Mouse (Mus musculus) right cerebral cortex, adult 2 months (tissue): ENCODE results near the gene Gria1.

Experiments used
- DNase-seq, 2 experiments: peaks; one replicate each; pipeline ENCODE4 v3.0.0; 2021 to 2022; ENCODE audit warnings: low spot score in 2 of 2

Gene Gria1

DNA sequence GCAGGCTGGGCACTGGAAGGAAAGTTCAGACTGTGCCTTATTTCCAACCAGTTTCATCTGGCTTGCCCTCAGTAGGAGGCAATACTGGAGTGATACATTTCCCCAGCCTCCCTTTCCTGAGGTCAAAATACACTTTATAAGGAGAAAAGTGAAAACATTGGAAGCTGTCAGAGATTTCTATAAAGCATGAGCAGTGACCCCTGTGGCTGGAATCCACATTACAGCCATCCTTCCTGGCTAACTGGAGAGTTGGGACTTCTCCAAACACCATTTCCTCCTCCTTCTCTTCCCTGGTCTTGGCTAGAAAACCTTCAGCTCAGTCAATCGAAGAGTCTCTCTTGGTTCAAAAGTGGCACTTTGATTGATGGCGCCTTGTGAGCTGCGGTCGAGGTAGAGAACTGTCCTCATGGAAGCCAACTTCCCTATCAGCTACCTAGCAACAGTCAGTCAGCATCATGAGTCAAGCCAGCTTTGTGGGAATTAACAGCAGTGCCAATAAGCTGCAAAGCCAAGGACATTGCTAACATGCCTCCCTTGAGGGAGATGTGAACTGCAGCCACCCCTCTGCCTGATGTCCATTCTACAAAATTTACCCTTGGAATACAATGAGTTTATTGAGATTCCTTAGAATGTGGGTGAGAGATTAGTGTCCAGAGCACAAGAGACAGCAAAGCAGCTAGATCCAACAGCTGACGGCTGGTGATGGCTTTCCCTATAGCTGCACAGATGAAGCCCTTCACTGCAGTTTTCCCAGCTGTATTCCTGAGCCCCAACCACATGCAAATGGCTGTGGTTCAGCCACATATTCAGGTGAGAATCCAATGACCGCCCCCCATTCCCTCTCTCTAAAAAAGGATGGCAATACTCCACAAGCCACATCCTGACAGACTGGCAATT lies 40.7 kb downstream of the Gria1 start:
- no peak for DNase-seq

DNA sequence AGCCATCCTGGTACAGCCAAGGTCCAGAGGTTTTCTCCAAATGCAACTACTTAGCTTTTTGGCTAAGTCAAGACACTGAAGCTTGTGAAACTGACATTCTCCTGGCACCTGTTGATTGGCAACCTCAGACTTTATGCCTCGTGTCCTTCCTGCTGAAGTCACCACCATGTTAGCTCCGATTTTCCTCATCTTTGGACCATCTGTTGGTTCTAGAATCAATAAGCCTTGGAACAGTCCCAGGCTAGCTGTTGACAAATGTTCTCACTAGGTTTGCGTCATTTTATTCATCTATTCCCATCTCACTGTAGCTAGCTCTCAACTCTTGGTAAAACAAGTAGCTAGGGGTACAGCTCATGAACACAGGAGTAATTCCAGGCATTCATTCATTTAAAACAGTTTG lies 51.3 kb downstream of the Gria1 start:
- no peak for DNase-seq

DNA sequence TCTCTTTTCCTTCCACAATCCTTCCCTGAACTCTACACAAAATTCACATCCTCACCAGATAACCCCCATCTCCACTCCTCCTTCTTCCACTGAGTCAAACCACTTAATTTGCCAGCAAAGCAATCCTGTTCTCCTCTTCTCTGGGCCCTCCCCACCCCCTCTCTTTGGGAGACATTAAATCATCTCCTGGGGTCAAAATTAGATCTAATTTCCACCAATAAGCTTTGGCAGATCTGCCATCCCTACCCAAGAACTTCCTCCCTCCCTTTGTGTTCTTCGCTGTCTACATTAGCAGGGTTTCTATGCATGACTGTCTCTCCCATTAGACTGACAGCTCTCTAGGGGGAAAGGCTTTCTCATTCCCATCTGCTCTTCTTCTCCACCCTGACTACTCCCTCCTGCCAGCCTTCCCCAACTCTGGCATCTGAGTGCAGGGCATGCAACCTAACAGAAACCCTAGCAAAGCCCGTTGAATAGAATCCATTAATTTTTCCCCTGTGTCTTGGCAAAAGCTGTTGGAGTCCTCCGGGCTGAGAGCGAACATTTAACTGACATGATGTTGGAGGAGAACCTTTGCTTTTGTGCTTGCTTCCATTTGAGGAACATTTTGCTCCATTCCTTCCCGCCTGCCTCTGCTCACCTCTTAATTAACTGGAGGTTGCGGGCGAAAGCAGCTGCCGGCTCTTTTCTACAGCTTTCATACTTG lies 59.2 kb downstream of the Gria1 start:
- DNase-seq, result no peak

DNA sequence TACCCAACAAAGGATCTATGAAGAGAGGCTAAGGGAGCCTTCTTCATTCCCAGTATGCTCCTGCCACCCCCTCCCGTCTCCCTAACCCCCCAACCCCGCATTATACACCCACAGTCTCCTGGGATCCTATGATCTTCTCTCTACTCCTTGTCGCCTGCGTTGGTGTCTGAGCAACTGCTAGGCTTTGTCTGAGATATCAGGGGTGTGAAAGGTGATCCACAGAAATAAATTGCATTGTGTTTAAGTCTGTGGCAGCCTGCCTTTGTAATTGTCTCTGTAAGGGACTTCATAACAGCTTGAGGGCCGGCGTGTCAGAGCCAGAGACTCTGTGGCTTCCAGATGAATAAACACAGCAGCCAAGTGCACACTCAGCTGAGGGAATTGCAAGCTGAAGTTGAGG lies 61.0 kb downstream of the Gria1 start:
- DNase-seq, result no peak

DNA sequence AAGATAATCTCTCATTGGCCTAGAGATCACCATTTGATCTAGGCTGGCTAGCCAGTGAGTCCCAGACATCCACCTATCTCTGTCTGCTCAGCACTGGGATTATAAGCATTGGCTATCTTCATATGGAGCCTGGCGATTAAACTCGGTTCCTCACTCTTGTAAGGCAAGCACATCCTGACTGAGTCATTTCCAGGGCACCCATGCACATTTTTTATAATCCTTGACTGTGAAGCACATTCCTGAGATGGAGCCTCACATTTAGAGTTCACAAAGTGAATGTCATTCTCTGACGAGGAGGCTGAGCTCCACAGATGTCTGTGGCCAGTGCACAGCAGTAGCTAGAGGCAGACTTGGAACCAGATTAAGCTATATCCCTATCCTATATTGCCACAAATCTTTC lies 68.2 kb downstream of the Gria1 start:
- no peak for DNase-seq

DNA sequence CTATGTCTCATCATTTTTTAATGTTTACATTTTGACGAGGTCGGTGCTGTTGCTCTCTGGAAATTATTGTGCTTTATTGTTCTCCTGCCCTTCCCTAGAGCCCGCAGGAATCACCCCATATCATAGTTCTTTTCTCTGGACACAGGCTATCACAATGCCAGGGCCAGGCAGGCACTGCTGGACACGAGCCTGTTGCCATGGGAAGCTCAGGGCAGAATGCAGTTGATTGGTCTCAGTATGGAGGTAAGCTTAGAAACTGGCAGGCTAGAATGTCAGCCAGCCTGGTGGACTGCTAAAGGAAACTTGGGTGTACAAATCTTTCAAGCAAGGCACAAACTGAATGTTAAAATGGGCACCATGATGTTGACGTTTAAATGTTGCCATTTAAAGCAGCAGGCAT lies 78.3 kb downstream of the Gria1 start:
- no peak for DNase-seq

DNA sequence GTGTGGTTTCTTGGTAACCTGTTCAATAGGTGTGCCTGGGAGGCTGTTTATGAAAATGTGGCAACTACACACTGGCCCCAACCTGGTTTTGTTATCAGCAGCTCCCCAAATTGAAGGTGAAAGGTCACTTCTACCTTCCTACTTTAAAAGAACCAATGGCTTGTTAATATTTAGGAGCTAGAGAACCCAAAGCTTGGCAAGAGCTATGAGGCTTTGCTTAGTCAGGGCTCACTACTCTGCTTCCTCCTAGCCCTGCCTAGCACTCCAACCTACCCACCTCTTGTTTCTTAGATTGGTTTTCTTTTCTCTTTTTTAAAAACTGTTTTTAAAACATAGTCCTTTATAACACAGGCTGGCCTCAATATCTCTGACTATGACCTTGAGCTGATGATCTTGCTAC lies 79.5 kb downstream of the Gria1 start:
- DNase-seq, result no peak

DNA sequence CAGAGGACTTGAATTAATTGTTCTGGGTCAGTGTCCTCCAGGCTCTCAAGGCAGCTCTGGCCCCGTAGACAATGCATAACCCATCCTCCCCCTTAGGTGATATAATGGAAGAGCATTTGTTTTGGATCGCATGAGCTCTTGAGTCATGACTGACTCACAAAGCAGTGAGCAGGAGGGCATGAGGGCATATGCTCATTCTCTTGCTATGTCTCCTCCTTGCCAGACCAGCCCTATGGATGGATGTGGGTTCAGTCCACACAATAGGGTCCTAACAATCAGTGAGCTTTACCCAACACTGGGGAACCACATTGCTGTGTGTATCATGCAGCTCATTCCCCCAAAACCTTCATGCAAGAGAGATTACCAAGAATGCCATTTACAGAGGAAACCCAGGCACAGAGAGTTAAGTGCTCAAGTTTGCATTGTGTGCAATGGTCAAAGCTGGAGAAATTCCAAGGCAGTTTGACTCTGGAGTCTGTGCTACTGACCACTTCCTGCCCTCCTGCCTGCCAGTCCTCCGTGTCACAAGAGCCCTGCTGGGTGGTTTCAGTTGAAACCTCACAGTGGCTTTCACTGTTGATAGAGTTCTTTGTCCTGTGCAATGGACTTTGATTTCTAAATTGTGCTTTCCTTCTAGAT lies 80.2 kb downstream of the Gria1 start:
- DNase-seq, result no peak

DNA sequence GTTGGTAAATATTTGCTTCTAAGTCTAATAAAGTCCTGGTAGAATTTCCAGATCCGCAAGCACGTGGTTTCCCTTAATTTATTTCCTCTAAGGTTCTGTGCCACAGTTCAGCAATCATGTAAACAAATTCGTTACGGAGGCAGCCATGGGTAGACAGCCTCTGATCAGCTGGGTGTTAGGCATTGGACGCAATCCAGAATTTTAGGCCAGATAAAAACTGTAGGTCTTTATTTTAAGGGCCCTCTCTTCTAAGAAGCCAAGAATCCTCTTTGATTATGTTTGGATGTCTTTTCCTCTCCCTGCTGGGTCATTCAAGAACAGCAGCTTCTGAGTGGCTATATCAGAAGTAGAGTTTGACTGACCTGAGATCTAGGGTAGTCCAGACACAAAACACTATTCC lies 89.3 kb downstream of the Gria1 start:
- DNase-seq, result no peak

DNA sequence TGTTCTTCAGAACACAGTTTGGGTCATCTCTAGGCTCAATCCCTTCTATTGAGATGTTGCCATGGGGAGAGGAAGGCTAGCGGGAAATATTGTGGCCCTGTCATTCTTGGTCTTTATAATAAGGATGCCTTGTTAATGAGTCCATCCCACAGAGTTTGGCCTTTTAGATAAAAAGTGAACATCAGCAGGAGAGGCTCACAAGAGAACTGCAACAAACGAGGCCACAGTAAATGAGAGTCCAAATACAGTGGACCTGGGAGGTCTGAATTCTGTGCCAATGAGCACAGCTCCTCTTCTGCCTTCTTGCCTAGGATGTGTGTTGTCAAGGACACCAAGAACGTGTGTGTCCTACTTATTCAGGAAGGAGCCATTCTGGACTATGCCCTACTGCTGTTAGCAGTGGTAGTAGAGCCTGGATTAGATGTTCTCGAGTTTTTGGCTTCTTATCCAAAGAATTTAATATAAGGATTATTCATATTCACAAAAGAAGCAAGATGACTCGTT lies 92.6 kb downstream of the Gria1 start:
- no peak for DNase-seq

DNA sequence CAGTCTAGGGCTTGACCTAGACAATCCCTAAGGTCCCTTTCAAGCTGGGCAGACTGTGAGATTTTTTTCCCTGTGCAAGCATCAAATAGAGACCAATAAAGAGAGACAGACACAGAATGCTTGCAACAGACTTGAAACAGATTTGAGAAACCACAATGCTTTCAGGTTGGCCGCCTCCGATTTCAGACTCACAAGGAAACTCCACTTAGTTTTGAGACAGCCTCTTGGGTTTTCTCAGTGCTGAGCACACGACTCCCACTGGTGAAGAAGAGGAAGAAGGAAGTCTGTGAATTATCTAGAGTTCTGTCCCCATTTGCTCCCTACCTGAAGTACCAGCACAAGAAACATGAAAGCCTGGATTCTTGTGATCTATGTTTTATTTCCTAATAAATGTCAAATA lies 94.5 kb downstream of the Gria1 start:
- DNase-seq, result no peak

DNA sequence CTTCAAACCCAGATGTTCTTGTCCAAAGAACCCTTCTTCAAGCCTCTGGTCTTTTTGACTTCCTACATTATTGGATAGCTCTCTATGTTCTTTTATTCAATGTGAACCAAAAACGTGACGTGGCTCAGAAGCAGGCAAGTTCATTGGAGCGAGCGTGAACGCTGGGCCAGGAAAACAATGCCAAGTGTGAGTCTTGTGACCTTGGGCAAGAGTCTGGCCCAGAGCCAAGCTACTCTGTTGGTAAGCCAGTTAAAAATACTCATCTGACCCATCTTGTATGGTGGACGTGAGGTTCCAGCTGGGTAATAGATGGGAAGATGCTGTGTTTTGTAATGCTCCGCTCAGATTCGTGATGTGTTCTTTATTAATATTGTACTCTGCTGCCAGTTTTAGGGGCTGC lies 101.2 kb downstream of the Gria1 start:
- DNase-seq, result no peak

DNA sequence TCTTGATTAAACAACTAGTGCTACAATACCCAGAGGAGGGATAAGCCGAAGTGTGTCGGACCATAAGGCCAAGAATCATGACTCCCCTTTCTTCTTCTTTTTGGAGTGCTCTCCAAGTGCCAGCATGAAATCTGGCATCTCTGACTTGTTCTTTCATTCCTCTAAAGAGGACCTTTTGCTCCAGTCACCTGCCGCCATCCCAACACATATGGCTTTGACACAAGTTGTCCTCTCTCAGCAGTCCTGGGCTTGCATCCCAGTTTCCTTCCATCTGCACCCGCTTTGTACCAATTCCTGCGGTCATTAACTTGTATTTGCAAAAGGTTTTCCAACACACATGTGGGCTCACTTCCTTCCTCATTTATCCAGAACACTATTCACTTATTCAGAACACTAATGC lies 103.2 kb downstream of the Gria1 start:
- no peak for DNase-seq

DNA sequence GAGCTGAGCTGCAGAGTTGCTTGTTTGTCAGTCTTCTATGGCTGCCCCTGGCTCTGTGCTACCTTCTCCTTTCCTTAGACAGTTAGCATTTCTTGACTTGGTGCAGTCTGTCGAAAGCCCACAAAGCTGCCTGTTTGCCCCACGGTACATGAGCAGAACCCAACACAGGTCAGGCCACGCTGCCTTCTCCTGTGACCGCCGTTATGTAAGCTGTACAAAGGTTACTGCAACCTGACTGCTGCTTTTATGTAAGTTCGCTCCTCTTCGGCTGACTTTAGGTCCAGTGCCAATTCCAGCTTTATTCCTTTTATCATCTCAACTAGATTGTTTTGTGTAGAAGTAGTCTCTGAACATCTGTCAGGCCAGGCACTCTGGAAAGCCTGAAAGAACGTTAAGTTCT lies 115.9 kb downstream of the Gria1 start:
- DNase-seq, result no peak

DNA sequence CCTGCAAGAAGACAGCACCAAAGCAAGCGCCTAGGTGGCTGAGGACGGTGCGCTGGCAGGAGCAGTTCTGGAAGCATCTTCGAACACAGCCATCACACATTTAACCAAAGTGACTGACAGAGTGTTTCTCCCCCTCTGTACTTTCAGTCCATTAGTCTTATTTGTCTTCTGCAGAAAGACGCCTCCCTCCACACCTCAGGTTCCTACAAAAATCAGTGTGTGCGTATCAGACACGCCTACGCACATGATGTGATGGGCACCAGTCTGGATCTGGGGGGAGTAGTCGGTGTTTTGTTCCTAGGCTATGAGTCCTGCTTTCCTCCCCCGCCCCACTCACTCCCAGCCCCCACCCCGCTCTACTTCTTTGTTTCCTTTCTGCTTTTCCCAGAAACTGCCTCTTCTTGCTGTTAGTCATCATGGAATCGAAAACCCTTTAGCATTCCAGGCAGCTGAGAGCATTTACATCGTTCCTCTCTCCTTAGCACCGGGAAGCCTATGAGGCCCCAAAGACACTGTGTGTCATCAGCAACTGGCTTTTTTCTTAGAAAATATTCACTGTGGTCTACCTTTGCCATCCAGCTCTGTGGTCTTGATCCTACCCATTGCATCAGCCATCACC lies 129.1 kb downstream of the Gria1 start:
- peak; percentile 53 to 63 for DNase-seq

DNA sequence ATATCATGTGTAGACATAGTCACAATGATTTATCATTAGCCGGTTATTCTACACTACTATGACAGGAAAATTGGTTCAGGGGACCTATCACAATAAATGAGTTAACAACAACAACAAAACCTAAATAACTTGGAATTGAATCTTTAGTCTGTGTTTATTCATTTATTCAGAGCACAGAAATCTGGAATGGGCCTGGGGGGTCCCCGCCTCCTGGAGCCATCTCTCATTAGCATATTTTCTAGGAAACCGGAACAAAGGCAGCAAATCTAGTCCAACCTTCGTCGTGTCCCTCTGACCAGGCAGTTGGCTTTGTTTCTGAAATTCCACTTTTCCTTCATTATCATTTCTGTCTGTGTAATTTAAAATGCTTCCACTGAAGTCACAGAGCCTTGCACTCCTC lies 132.5 kb downstream of the Gria1 start:
- DNase-seq, result no peak

DNA sequence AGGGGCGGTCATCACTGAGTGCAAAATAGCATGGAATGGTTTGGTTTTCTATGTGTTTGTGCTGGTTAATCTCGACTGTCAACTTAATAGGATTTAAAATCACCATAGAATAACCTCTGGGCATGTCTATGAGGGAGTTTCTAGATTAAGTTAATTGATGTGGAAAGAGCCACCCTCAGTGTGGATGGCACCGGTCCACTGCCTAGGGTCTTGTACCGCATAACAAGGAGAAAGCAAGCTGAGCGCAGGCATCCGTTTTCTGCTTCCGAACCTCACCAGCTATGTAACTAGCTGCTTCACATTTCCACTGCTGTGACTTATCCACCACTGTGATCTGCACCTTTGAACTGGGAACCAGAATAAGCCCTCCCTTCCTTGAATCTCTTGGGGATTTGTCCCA lies 134.0 kb downstream of the Gria1 start:
- DNase-seq, result no peak

DNA sequence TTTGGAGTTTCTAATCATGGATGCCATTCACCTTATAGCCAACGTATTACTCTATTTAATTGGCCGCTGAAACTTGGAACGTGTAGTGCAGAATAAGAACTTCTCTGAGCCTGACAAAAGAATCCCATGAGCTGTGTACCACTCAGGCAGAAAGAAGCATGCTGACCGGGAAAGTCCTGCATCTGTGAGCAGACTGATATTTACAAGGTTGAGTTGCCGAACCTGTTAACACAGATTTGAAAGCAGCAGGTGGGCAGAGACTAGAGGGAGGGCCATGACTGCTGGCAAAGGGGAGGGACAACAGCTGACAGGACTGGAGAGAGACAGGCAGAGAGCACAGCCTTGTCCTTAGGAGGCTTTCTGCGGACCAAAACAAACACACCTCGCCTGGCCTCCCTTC lies 134.5 kb downstream of the Gria1 start:
- DNase-seq, result no peak

DNA sequence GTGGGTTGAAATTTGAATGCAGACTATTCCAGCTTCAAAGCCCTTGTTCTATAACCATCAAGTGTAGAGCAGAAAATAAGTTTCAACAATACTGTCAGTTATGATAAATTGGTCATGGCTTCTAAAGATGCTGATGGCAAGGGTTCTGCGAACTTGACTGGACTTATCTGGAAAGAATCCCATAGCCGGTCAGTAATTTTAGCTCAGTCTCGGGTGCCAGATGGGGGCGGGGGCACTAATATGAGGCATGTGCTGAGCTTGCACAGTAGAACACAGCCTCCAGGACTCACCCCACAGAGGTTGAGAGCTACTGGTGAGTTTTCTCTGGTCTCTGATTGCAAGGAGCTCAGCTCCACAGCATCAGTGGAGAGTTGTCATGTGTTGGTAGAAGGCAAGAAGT lies 140.5 kb downstream of the Gria1 start:
- no peak for DNase-seq

DNA sequence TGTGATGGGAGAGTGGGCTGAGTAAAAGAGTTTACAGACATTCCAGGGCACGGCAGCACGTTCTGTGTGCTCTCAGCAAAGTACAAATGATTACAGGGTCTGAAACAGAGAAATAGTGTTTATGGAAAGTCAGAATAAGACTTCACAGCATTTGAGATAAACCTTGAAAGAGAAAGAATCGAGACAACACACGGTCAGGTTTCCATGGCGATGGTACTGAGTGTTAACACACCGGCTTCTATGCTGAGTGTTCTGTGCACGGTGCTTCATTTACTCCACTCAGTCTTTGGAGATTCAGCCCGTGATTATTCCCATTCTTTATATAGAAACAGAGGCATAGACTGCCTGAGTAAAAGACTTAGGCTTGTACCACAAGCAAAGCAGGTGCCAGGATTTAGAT lies 143.8 kb downstream of the Gria1 start:
- DNase-seq, result peak; percentile 32 to 40

DNA sequence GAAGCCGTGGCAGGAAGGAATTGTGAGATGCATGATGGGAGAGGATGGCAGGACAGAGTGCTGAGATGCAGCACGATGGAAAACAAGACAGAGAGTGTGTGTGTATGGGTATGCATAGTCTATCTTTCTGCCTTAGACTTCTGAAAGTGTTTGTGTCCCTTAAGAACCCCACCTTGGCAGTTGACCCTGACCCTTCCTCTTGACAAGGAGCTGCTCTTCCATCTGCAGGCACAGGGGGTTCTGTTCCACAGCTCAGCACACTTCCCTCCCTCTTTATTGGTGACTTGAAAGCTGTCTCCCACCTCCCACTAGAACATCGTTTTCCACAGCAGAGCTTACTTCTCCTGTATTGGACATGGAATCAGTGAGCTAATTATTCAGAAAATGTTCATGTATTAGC lies 148.2 kb downstream of the Gria1 start:
- no peak for DNase-seq

DNA sequence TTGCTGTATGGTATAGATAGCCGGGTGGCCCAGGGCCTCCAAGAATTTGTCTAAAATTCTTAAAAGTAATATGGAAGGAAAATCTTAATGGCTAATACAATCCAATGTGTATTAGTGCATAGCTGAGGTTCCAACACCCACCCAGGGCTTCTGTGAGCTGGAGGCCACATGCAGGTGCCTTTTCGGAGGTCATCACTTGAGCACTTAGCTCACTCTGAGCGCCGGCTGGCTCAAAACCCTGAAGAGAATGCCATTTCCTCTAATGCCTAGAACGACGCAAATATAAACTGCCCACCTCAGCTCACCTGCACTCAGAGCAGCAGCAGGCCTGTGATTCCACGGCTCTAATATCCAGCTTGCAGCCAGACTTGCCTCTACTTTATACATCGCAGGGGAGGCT lies 148.9 kb downstream of the Gria1 start:
- no peak for DNase-seq
